Mouse (Mus musculus): ENCODE results near the gene Snx29. TPM values are rescaled to one million over a fixed set of nuclear protein-coding genes. Genes with fewer than 3 reads are reported as not detected.

Gene Snx29
- polyA plus RNA-seq, 1 experiment from 2014 or later: 17.4 TPM

GRCm38 (mm10) chr16:11494895-11495294 lies 172.2 kb downstream of the Snx29 start:
- no peaks in the 10 kb centered on the region for H3K27me3 ChIP-seq
- H3K27ac ChIP-seq: no peak overlapping the region
- no peaks in the 10 kb centered on the region for H3K9me3 ChIP-seq
- H3K4me2 ChIP-seq: no peak overlapping the region
- no peak for ATAC-seq (ENCODE audit: insufficient number of reproducible peaks, insufficient read depth, low FRiP score, low TSS enrichment, low read depth)
- peaks cover 22% of the 10 kb centered on the region for H3K4me1 ChIP-seq (replicated peaks)
- H3K36me3 ChIP-seq: no peaks in the 10 kb centered on the region; the same call in 1 of the 2 replicates
- 37% methylated on average over 7 of the region's 7 CpGs for WGBS
- H3K4me3 ChIP-seq (replicated peaks): no peak overlapping the region
- H3K9ac ChIP-seq (replicated peaks): no peak overlapping the region

- Histone ChIP-seq H3K4me2 (no peak overlapping the region), H3K36me3 (no peaks in the 10 kb centered on the region; the same call in 1 of the 2 replicates), H3K4me3 (replicated peaks) (no peak overlapping the region), H3K4me1 (replicated peaks) (peaks cover 22% of the 10 kb centered on the region), H3K9me3 (no peaks in the 10 kb centered on the region), H3K27me3 (no peaks in the 10 kb centered on the region), H3K9ac (replicated peaks) (no peak overlapping the region), H3K27ac (no peak overlapping the region)
- ATAC-seq (ENCODE audit: insufficient number of reproducible peaks, insufficient read depth, low FRiP score, low TSS enrichment, low read depth): no peak
- 84% methylated on average over 10 of the region's 10 CpGs for WGBS
Measured at GRCm38 (mm10) chr16:11495923-11496616, 173.4 kb downstream of the Snx29 start.

GRCm38 (mm10) chr16:11496721-11497120 lies 174.0 kb downstream of the Snx29 start:
- no peak overlapping the region for H3K9ac ChIP-seq (replicated peaks)
- no peaks in the 10 kb centered on the region; the same call in 1 of the 2 replicates for H3K36me3 ChIP-seq
- H3K4me1 ChIP-seq (replicated peaks): peaks cover 26% of the 10 kb centered on the region
- H3K27ac ChIP-seq: no peak overlapping the region
- H3K27me3 ChIP-seq: no peaks in the 10 kb centered on the region
- ATAC-seq (ENCODE audit: insufficient number of reproducible peaks, insufficient read depth, low FRiP score, low TSS enrichment, low read depth): no peak
- WGBS: 89% methylated on average over 3 of the region's 3 CpGs
- H3K4me3 ChIP-seq (replicated peaks): no peak overlapping the region
- no peaks in the 10 kb centered on the region for H3K9me3 ChIP-seq
- no peak overlapping the region for H3K4me2 ChIP-seq

- H3K4me1 ChIP-seq (replicated peaks): peaks cover 27% of the 10 kb centered on the region
- H3K27ac ChIP-seq: no peak overlapping the region
- ATAC-seq (ENCODE audit: insufficient number of reproducible peaks, insufficient read depth, low FRiP score, low TSS enrichment, low read depth): no peak
- H3K27me3 ChIP-seq: no peaks in the 10 kb centered on the region
- H3K4me3 ChIP-seq (replicated peaks): no peak overlapping the region
- H3K36me3 ChIP-seq: no peaks in the 10 kb centered on the region; the same call in 1 of the 2 replicates
- no peaks in the 10 kb centered on the region for H3K9me3 ChIP-seq
- 77% methylated on average over 4 of the region's 4 CpGs for WGBS
- no peak overlapping the region for H3K9ac ChIP-seq (replicated peaks)
- no peak overlapping the region for H3K4me2 ChIP-seq
Measured at GRCm38 (mm10) chr16:11500061-11500460, 177.4 kb downstream of the Snx29 start.

- H3K4me3 ChIP-seq (replicated peaks): no peak overlapping the region
- WGBS: 79% methylated on average over 3 of the region's 3 CpGs
- H3K4me2 ChIP-seq: no peak overlapping the region
- no peaks in the 10 kb centered on the region for H3K9me3 ChIP-seq
- H3K27me3 ChIP-seq: no peaks in the 10 kb centered on the region
- H3K36me3 ChIP-seq: no peaks in the 10 kb centered on the region
- peaks cover 32% of the 10 kb centered on the region for H3K4me1 ChIP-seq (replicated peaks)
- no peak overlapping the region for H3K9ac ChIP-seq (replicated peaks)
- H3K27ac ChIP-seq: no peak overlapping the region
- ATAC-seq (ENCODE audit: insufficient number of reproducible peaks, insufficient read depth, low FRiP score, low TSS enrichment, low read depth): no peak
Measured at GRCm38 (mm10) chr16:11501138-11501537, 178.4 kb downstream of the Snx29 start.

DNA sequence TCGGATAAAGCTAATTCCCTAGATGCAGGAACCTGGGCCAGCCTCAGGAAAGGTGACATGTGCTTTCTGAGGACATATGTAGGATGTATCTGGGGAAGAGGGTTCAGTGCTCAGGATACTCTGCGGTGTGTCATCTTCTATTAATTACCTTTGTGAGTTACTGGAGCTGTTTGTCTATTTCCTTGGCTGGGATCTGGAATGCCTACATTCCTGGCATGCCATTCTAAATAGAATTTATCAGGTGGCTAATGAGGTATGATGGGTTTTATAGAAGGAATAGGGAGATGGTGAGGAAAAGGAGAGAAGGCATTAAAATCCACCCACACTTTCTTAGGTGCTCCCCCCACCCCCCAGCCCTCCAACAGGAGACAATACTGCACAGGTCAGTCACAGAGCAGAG lies 178.9 kb downstream of the Snx29 start:
- H3K27me3 ChIP-seq: no peaks in the 10 kb centered on the region
- no peaks in the 10 kb centered on the region for H3K9me3 ChIP-seq
- no peak overlapping the region for H3K4me3 ChIP-seq (replicated peaks)
- WGBS: 82% methylated on average over 2 of the region's 2 CpGs
- no peak overlapping the region for H3K4me2 ChIP-seq
- H3K36me3 ChIP-seq: no peaks in the 10 kb centered on the region
- peaks cover 31% of the 10 kb centered on the region for H3K4me1 ChIP-seq (replicated peaks)
- H3K9ac ChIP-seq (replicated peaks): no peak overlapping the region
- no peak for ATAC-seq (ENCODE audit: insufficient number of reproducible peaks, insufficient read depth, low FRiP score, low TSS enrichment, low read depth)
- no peak overlapping the region for H3K27ac ChIP-seq

DNA sequence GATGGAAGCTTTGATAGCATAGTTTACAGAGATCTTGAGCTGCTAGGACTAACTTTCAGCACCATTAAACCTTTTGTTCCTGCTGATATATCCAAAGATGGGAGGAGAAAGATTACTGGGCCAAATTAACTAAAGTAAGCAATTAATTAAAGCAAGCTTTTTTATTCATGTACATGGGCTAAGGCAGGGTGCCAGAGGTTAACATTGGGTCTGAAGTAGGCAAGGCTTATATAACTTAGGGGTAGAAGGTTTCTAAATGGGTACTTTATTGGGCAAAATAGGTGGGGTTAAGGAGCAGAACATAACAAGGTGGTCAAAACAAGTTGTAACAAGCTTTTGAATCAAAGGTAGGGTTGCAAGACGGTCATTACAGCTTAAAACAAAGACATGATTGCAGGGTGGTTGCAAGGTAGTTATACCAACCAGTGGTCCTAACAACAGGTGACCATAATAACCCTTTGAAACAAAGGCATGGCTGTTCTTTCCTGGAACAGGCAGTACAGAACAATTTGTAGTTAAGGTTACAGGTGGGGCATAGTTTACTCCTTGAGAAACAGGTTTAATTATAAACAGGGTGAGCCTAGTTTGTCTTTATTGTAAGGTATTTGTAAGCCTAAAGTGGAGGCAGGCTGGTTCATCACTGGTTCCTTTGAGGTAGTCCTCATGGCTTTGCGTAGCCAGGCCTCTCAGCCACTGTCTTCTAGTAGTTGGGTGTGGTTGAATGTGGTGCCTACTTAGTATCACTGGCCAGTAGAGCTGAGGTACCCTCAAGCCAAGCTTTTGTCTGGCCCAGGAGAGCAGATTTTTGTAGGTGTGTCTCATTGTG lies 182.2 kb downstream of the Snx29 start:
- Histone ChIP-seq H3K4me1 (replicated peaks) (peaks cover 15% of the 10 kb centered on the region), H3K9me3 (no peaks in the 10 kb centered on the region), H3K36me3 (no peaks in the 10 kb centered on the region), H3K9ac (replicated peaks) (no peak overlapping the region), H3K27ac (no peak overlapping the region), H3K4me2 (no peak overlapping the region), H3K4me3 (replicated peaks) (no peak overlapping the region), H3K27me3 (no peaks in the 10 kb centered on the region)
- 73% methylated on average over 2 of the region's 2 CpGs for WGBS
- no peak for ATAC-seq (ENCODE audit: insufficient number of reproducible peaks, insufficient read depth, low FRiP score, low TSS enrichment, low read depth)

- Histone ChIP-seq H3K27me3 (no peaks in the 10 kb centered on the region), H3K4me1 (replicated peaks) (peaks cover 15% of the 10 kb centered on the region), H3K9ac (replicated peaks) (no peak overlapping the region), H3K4me2 (no peak overlapping the region), H3K4me3 (replicated peaks) (no peak overlapping the region), H3K27ac (no peak overlapping the region), H3K36me3 (no peaks in the 10 kb centered on the region), H3K9me3 (no peaks in the 10 kb centered on the region)
- no peak for ATAC-seq (ENCODE audit: insufficient number of reproducible peaks, insufficient read depth, low FRiP score, low TSS enrichment, low read depth)
- 57% methylated on average over 5 of the region's 5 CpGs for whole genome bisulfite sequencing
Measured at GRCm38 (mm10) chr16:11505492-11506176, 182.9 kb downstream of the Snx29 start.

DNA sequence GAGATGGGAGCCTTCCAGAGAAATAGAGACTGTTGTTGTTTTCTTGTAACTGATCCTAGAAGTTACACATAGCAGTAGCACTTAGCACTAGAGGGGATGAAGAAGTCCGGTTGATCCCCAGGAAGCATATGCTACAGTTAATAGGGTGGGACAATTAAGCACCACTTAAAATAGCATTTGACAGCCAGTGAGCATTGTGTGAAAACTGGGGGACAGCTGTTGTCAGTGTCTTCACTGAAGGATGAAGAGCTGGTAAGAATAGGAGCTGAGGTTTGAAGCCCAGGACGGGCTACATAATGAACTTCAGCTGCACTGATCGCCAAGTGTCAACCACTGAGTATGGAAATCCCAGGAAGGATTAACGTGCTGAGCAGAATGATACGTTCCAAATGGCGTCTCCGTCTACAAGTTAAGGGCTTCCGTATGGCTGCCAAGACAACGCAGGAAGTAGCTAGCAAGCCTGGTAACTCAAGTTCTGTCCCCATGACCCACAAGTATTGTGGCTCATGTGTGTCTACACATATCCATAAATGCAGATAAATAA lies 184.6 kb downstream of the Snx29 start:
- H3K4me3 ChIP-seq (replicated peaks): no peak overlapping the region
- WGBS: 44% methylated on average over 9 of the region's 9 CpGs
- H3K4me1 ChIP-seq (replicated peaks): peaks cover 8% of the 10 kb centered on the region
- no peaks in the 10 kb centered on the region for H3K27me3 ChIP-seq
- no peak overlapping the region for H3K4me2 ChIP-seq
- no peaks in the 10 kb centered on the region for H3K9me3 ChIP-seq
- no peak overlapping the region for H3K27ac ChIP-seq
- H3K9ac ChIP-seq (replicated peaks): no peak overlapping the region
- no peaks in the 10 kb centered on the region for H3K36me3 ChIP-seq
- no peak for ATAC-seq (ENCODE audit: insufficient number of reproducible peaks, insufficient read depth, low FRiP score, low TSS enrichment, low read depth)

DNA sequence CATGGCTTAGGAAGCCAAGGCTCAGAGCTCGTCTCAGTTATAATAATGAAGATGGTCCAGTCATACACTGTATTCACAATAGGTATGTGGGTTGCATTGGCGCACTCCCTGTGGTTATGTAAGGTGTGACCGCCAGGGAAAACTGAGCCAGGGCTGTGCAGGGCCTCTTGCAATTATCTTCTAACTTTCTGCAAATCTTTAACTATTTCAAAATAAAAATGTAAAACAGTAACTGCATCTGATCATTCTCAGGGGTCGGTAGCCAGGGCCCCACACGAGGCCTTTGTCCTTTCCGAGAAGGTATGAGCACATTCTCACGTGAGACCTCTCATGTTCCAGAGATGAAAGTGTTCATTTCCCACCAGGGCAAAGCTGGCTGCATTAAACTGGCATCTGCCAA lies 185.6 kb downstream of the Snx29 start:
- H3K4me2 ChIP-seq: no peak overlapping the region
- no peak for ATAC-seq (ENCODE audit: insufficient number of reproducible peaks, insufficient read depth, low FRiP score, low TSS enrichment, low read depth)
- 0 out of 2 replicates have a peak, but pooled peaks cover 3% of the 10 kb centered on the region for H3K36me3 ChIP-seq
- H3K4me1 ChIP-seq (replicated peaks): peaks cover 8% of the 10 kb centered on the region
- H3K9me3 ChIP-seq: no peaks in the 10 kb centered on the region
- H3K4me3 ChIP-seq (replicated peaks): no peak overlapping the region
- no peaks in the 10 kb centered on the region for H3K27me3 ChIP-seq
- no peak overlapping the region for H3K9ac ChIP-seq (replicated peaks)
- WGBS: 88% methylated on average over 7 of the region's 7 CpGs
- no peak overlapping the region for H3K27ac ChIP-seq

GRCm38 (mm10) chr16:11510416-11510815 lies 187.7 kb downstream of the Snx29 start:
- no peak overlapping the region for H3K4me2 ChIP-seq
- H3K9ac ChIP-seq (replicated peaks): no peak overlapping the region
- no peaks in the 10 kb centered on the region for H3K27me3 ChIP-seq
- no peak for ATAC-seq (ENCODE audit: insufficient number of reproducible peaks, insufficient read depth, low FRiP score, low TSS enrichment, low read depth)
- H3K36me3 ChIP-seq: 0 out of 2 replicates have a peak, but pooled peaks cover 4% of the 10 kb centered on the region
- 76% methylated on average over 2 of the region's 2 CpGs for WGBS
- H3K4me3 ChIP-seq (replicated peaks): no peak overlapping the region
- H3K4me1 ChIP-seq (replicated peaks): peaks cover 2% of the 10 kb centered on the region; the same call in 1 of the 2 replicates
- H3K27ac ChIP-seq: no peak overlapping the region
- no peaks in the 10 kb centered on the region for H3K9me3 ChIP-seq

Measured in limb, embryonic 12.5 days (tissue).